Mouse (Mus musculus): ENCODE measurements around the gene Rnft1.

GRCm38 (mm10) chr11:86532834-86533233 is 48.4 kb downstream of the Rnft1 start:
- TF ChIP-seq CTCF (IDR thresholded peaks at IDR 0.05; ENCODE audit: borderline replicate concordance, control insufficient read depth, extremely low read depth, insufficient read depth, low read length, poor library complexity) (no peak), POLR2A (IDR thresholded peaks at IDR 0.05; ENCODE audit: control insufficient read depth, extremely low read depth, insufficient read depth, low read length, poor library complexity) (no peak)

Measured in thymus, adult 2 months (tissue).